Mouse (Mus musculus) intestine, embryonic 16.5 days (tissue): ENCODE measurements at regions not wholly inside any gene's neighbourhood (a gene's known extent, or its start where the extent isn't known, plus 50 kb on each side); places are given as distances from the start of the nearest gene placed in this dataset.

ENCODE experiments used
- ATAC-seq: fragments of 200-750 bp; cut with Nextera tagmentation; 2 replicates; pipeline ENCODE4 v1.8.0; 2017; ENCODE audit warnings: moderate TSS enrichment, moderate library complexity
- H3K27ac ChIP-seq: fragments of 300-500 bp; sonication (generic); 2 replicates; pipeline ENCODE4 v1.5.1; 2014; ENCODE audit warnings: mild to moderate bottlenecking, low read length
- H3K27me3 ChIP-seq: fragments of 300-500 bp; sonication (generic); replicated peaks from 2 replicates; pipeline ENCODE4 v1.6.1; 2014; ENCODE audit warnings: low read length, control low read depth, mixed read lengths; ENCODE audit not compliant: control insufficient read depth, insufficient read depth
- H3K36me3 ChIP-seq: fragments of 300-500 bp; sonication (generic); 2 replicates; pipeline ENCODE4 v1.6.1; 2014; ENCODE audit warnings: low read length, control low read depth; ENCODE audit not compliant: control insufficient read depth, insufficient read depth
- H3K4me1 ChIP-seq: fragments of 300-500 bp; sonication (generic); 2 replicates; pipeline ENCODE4 v1.6.1; 2014; ENCODE audit warnings: low read length, control low read depth, mixed read lengths; ENCODE audit not compliant: control insufficient read depth, insufficient read depth
- H3K4me2 ChIP-seq: fragments of 300-500 bp; sonication (generic); 2 replicates; pipeline ENCODE4 v1.6.1; 2014; ENCODE audit warnings: low read depth, low read length, control low read depth
- H3K4me3 ChIP-seq: fragments of 300-500 bp; sonication (generic); 2 replicates; pipeline ENCODE4 v1.5.1; 2014; ENCODE audit warnings: mild to moderate bottlenecking, low read length
- H3K9ac ChIP-seq: fragments of 300-500 bp; sonication (generic); 2 replicates; pipeline ENCODE4 v1.6.1; 2014; ENCODE audit warnings: low read depth, low read length
- H3K9me3 ChIP-seq: fragments of 300-500 bp; sonication (generic); 2 replicates; pipeline ENCODE4 v1.6.1; 2016; ENCODE audit warnings: low read length, control low read depth; ENCODE audit not compliant: control insufficient read depth
- WGBS: fragments of 180-500 bp; shearing (Covaris S2); extraction: QIAGEN DNeasy Blood & Tissue Kit; methylation state at CpG from one replicate; pipeline ENCODE4 v1.1.7; 2014; 5-methylcytosine and 5-hydroxymethylcytosine counted together

DNA sequence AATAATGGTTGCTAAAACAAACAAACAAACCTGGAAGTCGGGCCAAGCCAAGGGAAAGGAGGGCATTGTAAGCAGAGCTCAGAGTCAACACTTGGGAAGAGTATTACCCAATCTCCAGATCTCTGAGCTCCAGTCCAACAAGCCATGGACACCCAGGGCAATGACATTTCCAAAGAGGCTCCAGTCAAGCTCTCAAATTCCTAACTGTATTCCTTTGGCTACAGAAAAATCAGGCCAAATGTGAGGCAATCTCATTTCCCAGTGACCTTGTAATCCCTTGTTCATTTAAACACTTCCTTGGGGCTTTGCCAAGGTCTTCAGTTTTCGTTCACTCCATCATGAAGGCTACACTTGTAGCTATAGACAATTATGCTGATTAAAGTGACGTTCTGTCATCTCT is 59.5 kb upstream of the Lmo4 start:
- WGBS = 62% methylated on average over 3 of the region's 3 CpGs
- no peaks in the 10 kb centered on the region for H3K36me3 ChIP-seq
- H3K27ac ChIP-seq = no peak overlapping the region
- no peaks in the 10 kb centered on the region for H3K27me3 ChIP-seq
- H3K9me3 ChIP-seq = no peaks in the 10 kb centered on the region
- H3K4me2 ChIP-seq = no peak overlapping the region
- H3K4me1 ChIP-seq = no peaks in the 10 kb centered on the region
- no peak overlapping the region for H3K4me3 ChIP-seq
- ATAC-seq = no peak
- H3K9ac ChIP-seq = no peak overlapping the region

DNA sequence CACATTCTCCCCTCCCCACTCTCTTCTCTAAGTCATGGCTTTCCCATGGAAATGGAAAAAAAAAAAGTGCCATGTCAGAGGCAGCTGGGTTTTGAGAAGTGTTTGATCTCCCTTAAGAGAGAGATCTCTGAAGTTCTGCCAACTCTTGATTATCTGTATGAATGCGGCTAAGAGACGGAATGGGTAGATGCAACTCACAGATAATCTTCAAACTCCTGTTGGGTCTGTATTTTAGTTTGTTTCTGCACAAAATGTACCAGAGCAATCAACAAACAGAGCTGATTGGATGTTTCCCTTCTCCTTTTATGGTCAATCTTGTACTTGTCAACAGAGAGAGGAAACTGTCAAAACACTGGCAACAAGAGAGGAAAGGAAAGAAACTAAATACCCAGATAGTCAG is 55.9 kb upstream of the Lmo4 start:
- no peak overlapping the region for H3K9ac ChIP-seq
- H3K36me3 ChIP-seq = no peaks in the 10 kb centered on the region
- H3K4me3 ChIP-seq = no peak overlapping the region
- no peaks in the 10 kb centered on the region for H3K4me1 ChIP-seq
- H3K27me3 ChIP-seq = no peaks in the 10 kb centered on the region
- no peak overlapping the region for H3K27ac ChIP-seq
- WGBS = 86% methylated on average over 2 of the region's 2 CpGs
- H3K9me3 ChIP-seq = no peaks in the 10 kb centered on the region
- ATAC-seq = no peak
- H3K4me2 ChIP-seq = no peak overlapping the region

DNA sequence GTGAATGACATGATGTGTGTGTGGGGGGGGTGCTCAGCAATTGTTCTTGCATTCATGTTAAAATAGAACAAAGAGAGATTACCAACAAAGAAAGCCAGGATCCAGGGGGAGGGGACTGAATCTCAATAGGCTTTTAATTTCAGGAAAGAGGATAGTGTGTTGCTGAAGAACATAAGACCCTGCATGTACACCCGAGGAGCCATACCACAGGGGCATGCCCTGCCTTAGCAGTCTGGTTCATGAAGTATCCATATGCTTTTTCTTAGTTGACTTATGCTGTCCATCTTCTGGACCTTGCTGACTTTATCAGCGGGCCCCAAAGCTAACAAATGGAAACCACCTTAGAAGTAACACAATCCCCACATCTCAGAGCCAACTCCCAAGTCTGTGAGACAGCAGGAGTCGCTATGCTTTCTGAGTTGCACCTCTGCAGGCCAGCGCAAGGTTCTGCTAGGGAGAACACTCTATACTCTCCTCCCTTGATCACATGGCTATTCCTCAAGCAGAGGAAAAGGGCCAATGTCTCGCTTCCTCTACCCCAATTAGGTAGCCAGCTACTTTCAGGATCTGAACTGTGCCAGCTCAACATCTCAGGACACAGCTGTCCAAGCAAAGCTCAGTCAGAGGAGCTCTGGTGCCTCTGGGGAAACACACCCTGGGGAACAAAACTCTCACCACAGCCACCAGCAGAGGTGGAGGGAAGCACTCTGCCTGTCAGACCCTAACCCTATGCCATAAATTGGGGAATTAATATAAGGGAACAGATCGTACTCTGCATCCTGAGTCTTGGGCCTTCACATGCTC is 52.9 kb upstream of the Lmo4 start:
- whole genome bisulfite sequencing = 76% methylated on average over 6 of the region's 6 CpGs
- Histone ChIP-seq H3K27ac (no peak overlapping the region), H3K9me3 (no peaks in the 10 kb centered on the region), H3K4me3 (no peak overlapping the region), H3K4me1 (peaks cover 5% of the 10 kb centered on the region; the same call in 1 of the 2 replicates), H3K4me2 (no peak overlapping the region), H3K27me3 (no peaks in the 10 kb centered on the region), H3K9ac (no peak overlapping the region), H3K36me3 (no peaks in the 10 kb centered on the region)
- ATAC-seq = no peak

DNA sequence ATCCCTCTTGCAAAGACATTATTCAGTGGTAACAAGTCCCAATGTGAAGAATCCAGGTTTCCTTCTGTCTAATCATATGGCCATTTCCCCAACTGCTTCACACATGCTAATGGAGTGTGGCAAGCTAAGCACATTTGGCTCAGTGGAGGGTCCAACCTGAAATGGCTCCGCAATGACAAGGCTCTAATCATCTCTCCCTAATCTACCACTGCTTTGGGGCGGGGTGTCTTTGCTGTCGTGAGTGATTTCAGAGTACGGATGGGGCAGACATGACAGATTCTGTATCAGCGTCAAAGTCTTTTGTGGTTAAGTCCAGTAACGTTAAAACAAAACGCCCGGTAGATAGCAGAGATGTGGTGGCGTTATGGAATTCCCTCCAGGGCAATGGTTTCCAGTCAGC is 52.2 kb upstream of the Lmo4 start:
- 81% methylated on average over 9 of the region's 9 CpGs for WGBS
- Histone ChIP-seq H3K9ac (no peak overlapping the region), H3K4me1 (peaks cover 5% of the 10 kb centered on the region; the same call in 1 of the 2 replicates), H3K4me3 (no peak overlapping the region), H3K9me3 (no peaks in the 10 kb centered on the region), H3K4me2 (no peak overlapping the region), H3K36me3 (no peaks in the 10 kb centered on the region), H3K27me3 (no peaks in the 10 kb centered on the region), H3K27ac (no peak overlapping the region)
- ATAC-seq = no peak

DNA sequence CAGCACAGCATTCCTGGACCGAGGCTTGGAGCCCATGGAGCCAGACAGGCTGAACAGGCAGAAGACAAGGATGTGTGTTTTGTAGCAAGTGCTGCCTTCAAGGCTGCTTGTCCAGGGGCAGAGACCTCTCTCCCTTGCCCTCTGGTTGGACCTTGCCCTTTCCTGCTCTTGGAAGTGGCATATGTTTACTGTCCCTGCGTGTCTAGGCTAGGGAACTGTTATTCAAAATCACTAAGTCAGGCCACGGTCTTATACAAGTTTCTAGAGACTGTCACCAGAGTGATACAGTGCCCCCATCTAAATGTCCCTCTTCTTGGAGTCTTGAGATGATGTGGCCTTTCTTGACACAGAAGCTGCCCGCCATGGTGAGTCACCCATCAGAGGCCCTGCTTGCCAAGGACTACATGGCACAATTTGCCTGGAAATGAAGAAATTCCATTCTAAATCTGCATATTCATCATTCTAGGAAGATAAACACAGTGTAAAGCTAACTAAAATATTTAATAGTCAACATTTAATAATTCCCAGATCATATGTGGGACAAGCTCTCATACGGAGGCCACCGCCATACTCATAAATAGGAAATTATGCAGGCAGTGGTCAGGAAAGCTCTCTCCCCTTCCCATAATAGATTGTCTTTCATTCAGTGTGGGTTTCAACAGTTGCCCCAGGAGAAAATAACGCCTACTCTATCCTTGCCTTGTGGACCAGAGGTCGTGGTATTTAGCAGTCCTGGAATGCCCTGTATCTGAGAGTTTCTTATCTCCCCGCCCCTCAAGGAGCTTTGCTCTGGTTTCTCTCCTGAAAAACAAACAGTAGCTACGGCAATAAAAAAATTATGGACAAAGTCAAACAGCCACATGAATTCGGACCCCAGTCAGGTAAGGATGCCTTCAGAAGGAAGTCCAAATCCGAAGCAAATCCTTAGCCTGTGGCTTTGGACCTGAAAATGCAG is 50.9 kb upstream of the Lmo4 start:
- H3K27me3 ChIP-seq = no peaks in the 10 kb centered on the region
- ATAC-seq = peak; percentile 76
- H3K9ac ChIP-seq = no peak overlapping the region
- WGBS = 52% methylated on average over 12 of the region's 12 CpGs
- H3K36me3 ChIP-seq = no peaks in the 10 kb centered on the region
- H3K9me3 ChIP-seq = no peaks in the 10 kb centered on the region
- H3K27ac ChIP-seq = no peak overlapping the region
- H3K4me3 ChIP-seq = no peak overlapping the region
- H3K4me1 ChIP-seq = peaks cover 5% of the 10 kb centered on the region; the same call in 1 of the 2 replicates
- H3K4me2 ChIP-seq = no peak overlapping the region
